Mouse (Mus musculus) midbrain, embryonic 15.5 days (tissue): Measurements from ENCODE around the gene Pkn3. TPM values are rescaled to one million over a fixed set of nuclear protein-coding genes. Genes with fewer than 3 reads are reported as not detected.
A peak's percentile ranks its signal among the peaks of the same experiment; 100 is the strongest.

Experiments used
- ATAC-seq: fragments of 200-750 bp; cut with Nextera tagmentation; replicated peaks from 2 replicates; pipeline ENCODE4 v1.8.0; 2017; ENCODE audit warnings: moderate TSS enrichment
- H3K27ac ChIP-seq: fragments of 300-500 bp; sonication (generic); 2 replicates; pipeline ENCODE4 v1.5.1; 2015; ENCODE audit warnings: mild to moderate bottlenecking, inconsistent platforms
- H3K27me3 ChIP-seq: fragments of 300-500 bp; sonication (generic); replicated peaks from 2 replicates; pipeline ENCODE4 v1.6.1; 2015; ENCODE audit warnings: inconsistent platforms
- H3K36me3 ChIP-seq: fragments of 300-500 bp; sonication (generic); replicated peaks from 2 replicates; pipeline ENCODE4 v1.6.1; 2015; ENCODE audit warnings: inconsistent platforms
- H3K4me1 ChIP-seq: fragments of 300-500 bp; sonication (generic); 2 replicates; pipeline ENCODE4 v1.6.1; 2015; ENCODE audit warnings: inconsistent platforms
- H3K4me2 ChIP-seq: fragments of 300-500 bp; sonication (generic); 2 replicates; pipeline ENCODE4 v1.6.1; 2015; ENCODE audit warnings: inconsistent platforms, mild to moderate bottlenecking, moderate library complexity
- H3K4me3 ChIP-seq: fragments of 300-500 bp; sonication (generic); 2 replicates; pipeline ENCODE4 v1.5.1; 2015; ENCODE audit warnings: mild to moderate bottlenecking, inconsistent platforms
- H3K9ac ChIP-seq: fragments of 300-500 bp; sonication (generic); 2 replicates; pipeline ENCODE4 v1.6.1; 2015; ENCODE audit warnings: mild to moderate bottlenecking, inconsistent platforms
- H3K9me3 ChIP-seq: fragments of 300-500 bp; sonication (generic); 2 replicates; pipeline ENCODE4 v1.6.1; 2016; ENCODE audit warnings: inconsistent platforms
- WGBS: fragments of 180-500 bp; shearing (Covaris S2); methylation state at CpG from one replicate; pipeline ENCODE4 v1.1.7; 2015; ENCODE audit warnings: mixed read lengths; 5-methylcytosine and 5-hydroxymethylcytosine counted together
- polyA plus RNA-seq: library from polyadenylated mRNA; unstranded; fragments of >200 nt; fragmentation: Nextera tagmentation; extraction: Ambion mirVana; gene quantifications from 2 replicates; pipeline ENCODE4 v1.2.1, GENCODE M21; 2015

Gene Pkn3
- polyA plus RNA-seq, 1 experiment from 2014 or later, result 1.8 TPM

DNA sequence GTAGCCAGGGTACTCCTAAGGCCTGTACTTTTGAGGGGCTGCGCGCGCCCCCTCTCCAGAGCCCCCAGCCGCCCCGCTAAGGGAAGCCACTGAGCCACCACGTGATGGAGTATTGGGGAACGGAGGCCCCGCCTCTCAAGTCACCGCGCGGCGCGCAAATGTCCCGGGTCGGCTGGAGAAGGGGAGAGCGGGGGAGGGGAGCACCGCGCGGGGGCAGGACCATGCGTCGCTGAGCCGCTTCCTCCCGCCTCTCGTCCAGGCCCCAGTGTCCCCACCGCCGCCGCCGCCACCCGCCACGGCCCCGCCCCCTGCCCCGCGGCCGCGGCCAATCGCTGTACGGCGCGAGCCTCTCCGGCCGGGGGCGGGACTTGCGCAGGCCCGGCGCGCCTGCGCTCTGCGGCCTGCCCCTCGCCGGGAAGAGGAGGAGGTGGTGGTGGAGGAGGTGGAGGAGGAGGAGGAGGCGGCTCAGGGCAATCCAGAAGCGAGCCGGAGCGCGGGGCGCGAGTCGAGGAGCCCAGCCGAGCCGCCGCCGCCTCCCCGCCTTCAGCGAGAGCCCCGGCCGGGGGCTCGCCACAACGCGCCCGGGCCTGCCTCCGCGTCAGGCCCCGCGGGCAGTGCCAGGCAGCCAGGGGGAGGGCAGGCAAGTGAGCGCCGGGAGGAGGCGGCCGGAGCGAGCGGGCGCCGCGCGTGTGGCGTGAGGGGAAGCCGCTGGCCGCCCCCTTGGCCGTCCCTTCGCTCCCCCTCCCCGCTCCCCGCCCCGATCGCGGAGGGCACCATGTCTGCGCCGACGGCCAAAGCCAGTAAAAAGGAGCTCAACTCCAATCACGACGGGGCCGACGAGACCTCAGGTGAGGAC lies 11.2 kb upstream of the Pkn3 start:
- Histone ChIP-seq H3K27me3 (no peaks in the 10 kb centered on the region), H3K4me3 (peak overlapping the region; percentile 71), H3K4me1 (peaks cover 38% of the 10 kb centered on the region), H3K36me3 (peaks cover 22% of the 10 kb centered on the region), H3K27ac (peak overlapping the region; percentile 99), H3K9me3 (no peaks in the 10 kb centered on the region), H3K4me2 (peak overlapping the region; percentile 77), H3K9ac (peak overlapping the region; percentile 96)
- WGBS, result under 1% methylated on average over 46 of the region's 101 CpGs
- peak; percentile 94 for ATAC-seq

DNA sequence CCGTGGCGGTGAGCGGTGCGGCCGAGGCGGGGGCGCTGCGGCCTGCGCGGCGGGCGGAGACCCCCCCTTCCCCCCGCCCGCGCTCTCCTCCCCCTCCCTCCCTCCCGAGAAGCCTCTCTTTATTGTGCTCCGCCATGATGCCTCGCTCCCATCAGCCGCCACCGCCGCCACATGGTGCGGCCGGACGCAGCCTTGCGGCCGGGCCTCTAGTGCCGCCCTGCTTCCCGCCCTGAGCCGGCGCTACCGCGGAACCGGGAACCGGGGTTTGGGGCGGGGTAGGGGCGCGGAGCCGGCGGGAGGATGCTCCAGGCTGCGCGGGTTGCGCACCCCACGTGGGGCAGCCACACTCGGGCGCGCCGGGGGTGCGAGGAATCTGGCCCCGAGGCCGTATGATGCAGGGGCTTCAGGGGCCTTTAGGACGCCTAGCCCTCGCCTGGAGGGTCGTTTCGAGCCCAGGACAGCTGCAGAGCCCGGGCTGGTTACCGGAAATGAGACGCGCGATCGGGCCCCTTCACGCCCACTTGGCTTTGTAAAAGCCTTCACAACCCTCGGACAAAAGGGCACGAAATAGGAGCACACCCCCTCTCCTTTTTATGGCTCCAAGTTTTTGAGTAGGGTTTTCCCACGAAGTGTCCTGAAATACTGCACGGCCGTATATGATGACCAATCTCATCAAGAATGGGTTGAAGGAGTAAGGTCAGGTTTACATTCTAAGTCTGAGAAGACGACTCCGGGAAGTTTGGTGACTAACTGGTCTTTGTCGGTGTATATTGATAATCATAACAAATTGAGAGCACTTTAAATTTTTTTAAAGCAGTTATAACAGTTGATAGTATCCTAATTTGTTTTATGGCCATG lies 10.2 kb upstream of the Pkn3 start:
- H3K27ac ChIP-seq, result peak overlapping the region; percentile 99
- peaks cover 31% of the 10 kb centered on the region for H3K4me1 ChIP-seq
- H3K36me3 ChIP-seq, result peaks cover 24% of the 10 kb centered on the region
- H3K4me2 ChIP-seq, result peak overlapping the region; percentile 60
- peak; percentile 40 for ATAC-seq
- peak overlapping the region; percentile 71 for H3K4me3 ChIP-seq
- under 1% methylated on average over 59 of the region's 69 CpGs for WGBS
- no peaks in the 10 kb centered on the region for H3K27me3 ChIP-seq
- peak overlapping the region; percentile 96 for H3K9ac ChIP-seq
- no peaks in the 10 kb centered on the region for H3K9me3 ChIP-seq

DNA sequence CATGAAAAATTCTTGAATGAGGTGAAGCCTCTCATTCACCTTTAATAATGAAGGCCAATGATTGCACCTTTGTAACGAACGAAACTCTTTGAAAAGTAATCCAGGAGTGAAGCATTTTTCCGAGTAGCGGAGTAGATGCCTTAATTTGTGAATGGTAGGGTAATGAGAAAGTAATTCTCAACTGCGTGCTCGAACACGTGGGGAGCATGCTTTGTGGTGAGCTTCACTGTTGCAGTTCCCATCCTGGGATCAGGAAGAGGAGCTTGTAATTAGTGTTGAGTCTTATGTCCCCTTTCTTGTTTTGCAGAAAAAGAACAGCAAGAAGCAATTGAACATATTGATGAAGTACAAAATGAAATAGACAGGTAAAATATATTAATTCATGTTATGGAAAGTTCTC lies 9.5 kb upstream of the Pkn3 start:
- no peak for ATAC-seq
- H3K9me3 ChIP-seq, result no peaks in the 10 kb centered on the region
- peak overlapping the region; percentile 71 for H3K4me3 ChIP-seq
- peak overlapping the region; percentile 60 for H3K4me2 ChIP-seq
- H3K36me3 ChIP-seq, result peaks cover 29% of the 10 kb centered on the region
- peaks cover 24% of the 10 kb centered on the region for H3K4me1 ChIP-seq
- peak overlapping the region; percentile 96 for H3K9ac ChIP-seq
- no peaks in the 10 kb centered on the region for H3K27me3 ChIP-seq
- 17% methylated on average over 7 of the region's 7 CpGs for WGBS
- no peak overlapping the region for H3K27ac ChIP-seq

DNA sequence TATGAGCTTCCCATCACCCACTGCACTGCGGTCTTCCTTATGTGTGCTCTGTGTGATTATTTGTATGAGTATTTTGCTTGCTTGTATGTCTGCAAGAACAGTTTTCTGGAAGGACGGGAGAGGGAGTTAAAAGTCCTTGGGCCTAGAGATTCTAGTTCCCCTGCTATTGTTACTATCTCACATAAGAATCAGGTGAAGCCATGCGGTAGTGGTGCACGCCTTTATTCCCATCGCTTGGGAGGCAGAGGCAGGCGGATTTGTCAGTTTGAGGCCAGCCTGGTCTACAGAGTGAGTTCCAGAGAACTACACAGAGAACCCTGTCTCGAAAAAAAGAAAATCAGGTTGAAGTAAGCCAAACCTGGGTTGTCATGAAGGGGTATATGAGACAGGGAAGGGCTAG lies 4.6 kb upstream of the Pkn3 start:
- ATAC-seq, result no peak
- H3K9ac ChIP-seq, result no peak overlapping the region
- WGBS, result 76% methylated on average over 7 of the region's 7 CpGs

DNA sequence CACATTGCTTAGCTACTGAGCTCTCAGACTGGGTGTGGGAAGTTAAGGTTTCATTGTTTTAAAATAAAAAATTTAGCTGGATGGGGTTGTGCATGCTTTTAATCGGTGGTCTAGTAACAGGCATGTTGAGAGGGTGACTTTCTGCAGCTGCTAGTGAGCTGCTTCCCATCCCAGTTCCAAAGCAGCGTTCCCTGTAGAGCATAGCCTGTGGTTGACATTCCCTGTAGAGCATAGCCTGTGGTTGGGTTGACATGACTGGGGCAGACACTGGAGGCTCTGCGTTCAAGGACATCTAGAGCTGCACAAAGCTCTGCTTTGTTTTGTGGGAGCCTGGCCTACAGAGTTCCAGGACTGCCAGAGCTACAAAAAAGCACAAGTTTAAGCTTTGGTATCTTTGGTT lies 4.2 kb upstream of the Pkn3 start:
- no peaks in the 10 kb centered on the region for H3K9me3 ChIP-seq
- H3K36me3 ChIP-seq, result peaks cover 29% of the 10 kb centered on the region
- H3K9ac ChIP-seq, result no peak overlapping the region
- peaks cover 17% of the 10 kb centered on the region for H3K4me1 ChIP-seq
- 69% methylated on average over 3 of the region's 3 CpGs for WGBS
- ATAC-seq, result no peak
- no peak overlapping the region for H3K27ac ChIP-seq
- H3K4me2 ChIP-seq, result no peak overlapping the region
- no peaks in the 10 kb centered on the region for H3K27me3 ChIP-seq
- no peak overlapping the region for H3K4me3 ChIP-seq

More for the DNA sequence above, 4.6 kb upstream of the Pkn3 start:
- peaks cover 29% of the 10 kb centered on the region for H3K36me3 ChIP-seq
- peaks cover 18% of the 10 kb centered on the region for H3K4me1 ChIP-seq
- no peak overlapping the region for H3K4me2 ChIP-seq
- H3K9me3 ChIP-seq, result no peaks in the 10 kb centered on the region
- H3K4me3 ChIP-seq, result no peak overlapping the region
- H3K27ac ChIP-seq, result no peak overlapping the region
- H3K27me3 ChIP-seq, result no peaks in the 10 kb centered on the region

DNA sequence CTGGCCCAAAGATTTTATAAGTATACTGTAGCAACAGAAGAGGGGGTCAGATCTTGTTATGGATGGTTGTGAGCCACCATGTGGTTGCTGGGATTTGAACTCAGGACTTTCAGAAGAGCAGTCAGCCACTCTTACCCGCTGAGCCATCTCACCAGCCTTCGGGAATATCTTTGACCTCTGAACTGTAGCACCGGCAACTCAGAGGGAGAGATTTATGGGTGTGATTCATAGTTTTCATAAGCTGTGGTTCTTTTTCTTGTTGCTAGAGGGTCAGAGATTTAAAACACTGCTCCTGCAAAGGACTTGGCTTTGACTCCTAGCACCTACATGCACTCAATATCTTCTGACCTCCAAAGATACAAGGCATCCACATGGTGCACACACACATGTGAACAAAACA lies 1.9 kb upstream of the Pkn3 start:
- Histone ChIP-seq H3K27me3 (no peaks in the 10 kb centered on the region), H3K36me3 (peaks cover 9% of the 10 kb centered on the region), H3K4me1 (peaks cover 12% of the 10 kb centered on the region), H3K9ac (no peak overlapping the region), H3K27ac (no peak overlapping the region), H3K4me2 (no peak overlapping the region), H3K9me3 (no peaks in the 10 kb centered on the region), H3K4me3 (no peak overlapping the region)
- no peak for ATAC-seq
- 90% methylated on average over 3 of the region's 3 CpGs for WGBS

DNA sequence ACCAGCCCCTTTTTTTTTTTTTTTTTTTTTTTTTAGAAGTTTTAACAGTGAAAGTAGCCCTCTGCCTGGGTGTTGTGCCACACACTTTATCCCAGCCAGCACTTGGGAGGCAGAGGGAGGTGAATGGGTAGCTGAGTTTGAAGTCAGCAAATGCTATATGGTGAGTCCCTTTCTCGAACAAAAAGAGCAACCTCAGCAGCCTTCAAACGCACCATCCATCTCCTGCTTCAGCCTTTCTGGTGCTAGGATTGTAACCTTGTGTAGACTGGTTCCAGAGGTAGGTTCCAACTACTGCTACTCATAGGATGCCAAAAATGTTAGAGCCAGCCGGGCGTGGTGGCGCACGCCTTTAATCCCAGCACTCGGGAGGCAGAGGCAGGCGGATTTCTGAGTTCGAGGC lies 1.0 kb upstream of the Pkn3 start:
- no peak overlapping the region for H3K27ac ChIP-seq
- H3K9ac ChIP-seq, result no peak overlapping the region
- H3K4me2 ChIP-seq, result no peak overlapping the region
- H3K4me1 ChIP-seq, result peaks cover 12% of the 10 kb centered on the region
- no peak overlapping the region for H3K4me3 ChIP-seq
- peaks cover 8% of the 10 kb centered on the region for H3K36me3 ChIP-seq
- no peak for ATAC-seq
- WGBS, result 93% methylated on average over 9 of the region's 9 CpGs
- H3K9me3 ChIP-seq, result no peaks in the 10 kb centered on the region
- no peaks in the 10 kb centered on the region for H3K27me3 ChIP-seq

DNA sequence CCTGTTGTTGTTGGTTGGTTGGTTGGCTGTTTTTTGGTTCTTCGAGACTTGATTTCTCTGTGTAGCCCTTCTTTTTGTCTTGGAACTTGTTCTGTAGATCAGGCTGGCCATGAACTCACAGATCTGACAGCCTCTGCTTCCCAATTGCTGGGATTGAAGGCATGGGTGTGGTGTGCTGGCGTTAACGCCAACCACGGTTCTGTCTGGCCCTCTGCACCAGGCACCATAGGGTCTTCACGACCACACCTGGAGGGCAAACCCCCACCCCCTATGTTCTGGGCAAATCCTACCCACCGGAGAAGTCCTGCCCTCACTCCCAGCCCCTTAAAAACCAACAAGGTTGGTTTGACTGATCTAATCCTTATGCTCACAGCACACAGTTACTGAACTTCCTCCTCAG lies 525 bp upstream of the Pkn3 start:
- Histone ChIP-seq H3K27ac (no peak overlapping the region), H3K9me3 (no peaks in the 10 kb centered on the region), H3K4me3 (peak overlapping the region; percentile 43), H3K9ac (no peak overlapping the region; the same call in 1 of the 2 replicates), H3K36me3 (peaks cover 6% of the 10 kb centered on the region), H3K4me1 (peaks cover 12% of the 10 kb centered on the region), H3K4me2 (peak overlapping the region; percentile 91), H3K27me3 (no peaks in the 10 kb centered on the region)
- ATAC-seq, result 0 out of 2 replicates have a peak, but pooled peaks have one; percentile 19
- WGBS, result 73% methylated on average over 6 of the region's 6 CpGs

DNA sequence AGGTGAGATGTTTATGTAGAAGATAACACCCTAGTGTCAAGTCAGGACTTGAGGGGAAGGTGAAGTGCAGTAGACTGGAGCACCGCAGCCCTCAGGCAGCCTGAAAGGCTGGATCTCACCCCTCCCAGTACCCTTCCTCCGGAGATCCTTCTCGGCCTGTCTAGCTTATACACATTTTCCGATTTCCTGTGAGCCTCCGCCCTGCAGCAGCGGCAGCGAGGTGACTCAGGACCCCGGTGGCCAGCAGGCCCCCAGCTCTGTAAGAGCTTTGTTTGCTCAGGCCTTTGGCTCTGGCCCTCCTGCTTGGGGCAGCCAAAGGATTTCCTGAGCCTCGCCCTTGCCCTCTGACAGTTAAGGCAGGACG lies 847 bp downstream of the Pkn3 start:
- Histone ChIP-seq H3K4me3 (no peak overlapping the region; the same call in 1 of the 2 replicates), H3K9ac (no peak overlapping the region)

DNA sequence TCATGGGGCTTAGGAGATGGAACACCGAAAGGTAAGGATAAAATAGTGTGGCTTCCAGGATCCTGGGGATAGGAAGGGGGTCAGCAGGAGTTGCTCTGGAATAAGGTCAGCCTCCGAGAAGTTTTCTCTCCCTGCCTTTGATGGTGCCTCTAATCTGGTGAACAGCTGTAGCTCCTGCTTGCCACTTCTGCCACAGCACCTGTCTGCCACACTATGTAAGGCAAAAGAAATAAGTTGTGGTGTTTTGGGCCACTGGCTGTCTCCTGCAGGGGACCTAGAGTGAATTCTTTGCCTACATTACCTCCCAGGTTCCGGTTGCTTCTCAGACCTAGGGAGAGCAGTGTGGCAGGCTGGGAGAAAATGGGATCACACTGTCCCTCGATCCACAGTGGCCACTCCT lies 1.3 kb downstream of the Pkn3 start:
- H3K36me3 ChIP-seq, result no peaks in the 10 kb centered on the region
- H3K4me1 ChIP-seq, result peaks cover 12% of the 10 kb centered on the region
- no peak overlapping the region for H3K4me3 ChIP-seq
- no peaks in the 10 kb centered on the region for H3K9me3 ChIP-seq
- H3K9ac ChIP-seq, result no peak overlapping the region
- no peak overlapping the region for H3K4me2 ChIP-seq
- no peak overlapping the region for H3K27ac ChIP-seq
- no peaks in the 10 kb centered on the region for H3K27me3 ChIP-seq
- no peak for ATAC-seq
- 67% methylated on average over 4 of the region's 4 CpGs for WGBS

More for the DNA sequence above, 847 bp downstream of the Pkn3 start:
- Histone ChIP-seq H3K27ac (no peak overlapping the region), H3K27me3 (no peaks in the 10 kb centered on the region), H3K4me2 (no peak overlapping the region), H3K36me3 (no peaks in the 10 kb centered on the region), H3K9me3 (no peaks in the 10 kb centered on the region), H3K4me1 (peaks cover 12% of the 10 kb centered on the region)
- ATAC-seq, result no peak
- WGBS, result 22% methylated on average over 10 of the region's 10 CpGs

DNA sequence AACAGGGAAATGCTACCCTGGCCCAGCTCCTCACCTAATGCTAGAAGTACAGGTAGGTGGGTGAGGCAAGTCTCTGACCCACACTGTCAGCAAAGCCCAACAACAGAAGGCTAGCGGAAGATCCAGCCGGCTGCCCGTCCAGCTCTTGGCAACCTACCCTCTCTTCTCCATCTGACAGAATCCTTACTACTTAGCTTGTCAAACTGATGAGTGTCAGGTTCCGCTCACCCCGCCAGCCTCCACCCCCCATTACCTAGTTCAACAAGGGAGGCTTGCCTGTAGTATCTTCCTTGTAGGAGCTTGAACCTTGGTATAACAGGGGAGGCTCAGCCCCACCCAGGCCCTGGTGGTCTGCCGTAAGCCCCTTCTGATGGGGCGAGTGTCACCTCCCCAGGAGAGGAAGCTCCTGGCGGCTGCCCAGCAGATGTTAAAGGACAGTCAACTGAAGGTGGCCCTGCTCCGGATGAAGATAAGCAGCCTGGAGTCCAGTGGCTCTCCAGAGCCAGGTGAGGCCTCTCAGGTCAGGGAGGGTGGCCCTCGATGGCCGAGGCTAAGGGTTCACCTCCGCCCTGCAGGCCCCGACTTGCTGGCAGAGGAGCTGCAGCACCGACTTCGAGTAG lies 2.8 kb downstream of the Pkn3 start:
- Histone ChIP-seq H3K27ac (no peak overlapping the region), H3K4me3 (no peak overlapping the region), H3K9me3 (no peaks in the 10 kb centered on the region), H3K9ac (no peak overlapping the region), H3K4me2 (no peak overlapping the region), H3K4me1 (peaks cover 18% of the 10 kb centered on the region), H3K27me3 (no peaks in the 10 kb centered on the region), H3K36me3 (no peaks in the 10 kb centered on the region)
- no peak for ATAC-seq
- WGBS, result 93% methylated on average over 15 of the region's 15 CpGs

DNA sequence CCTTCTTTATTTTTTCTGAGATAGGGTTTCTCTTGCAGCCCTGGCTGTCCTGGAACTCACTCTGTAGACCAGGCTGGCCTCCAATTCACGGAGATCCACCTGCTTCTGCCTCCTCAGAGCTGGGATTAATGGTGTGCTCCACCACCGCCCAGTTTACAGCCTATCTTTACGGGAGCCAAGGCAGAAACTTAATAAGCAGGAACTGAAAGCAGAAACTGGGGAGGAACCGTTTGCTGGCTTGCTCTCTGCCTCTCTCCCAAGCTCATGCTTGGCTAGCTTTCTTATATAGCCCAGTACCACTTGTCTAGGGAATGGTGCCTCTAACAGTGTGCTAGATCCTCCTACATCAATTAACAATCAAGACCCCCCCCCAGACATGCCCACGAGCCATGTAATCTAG lies 6.6 kb downstream of the Pkn3 start:
- ATAC-seq, result no peak
- H3K4me1 ChIP-seq, result peaks cover 6% of the 10 kb centered on the region; the same call in 1 of the 2 replicates
- 59% methylated on average over 5 of the region's 5 CpGs for WGBS
- H3K36me3 ChIP-seq, result no peaks in the 10 kb centered on the region
- no peaks in the 10 kb centered on the region for H3K9me3 ChIP-seq
- H3K27me3 ChIP-seq, result no peaks in the 10 kb centered on the region
- no peak overlapping the region for H3K4me3 ChIP-seq
- H3K27ac ChIP-seq, result no peak overlapping the region
- 0 out of 2 replicates have a peak overlapping the region, but pooled peaks have one; percentile 17 for H3K9ac ChIP-seq
- peak overlapping the region; percentile 42 for H3K4me2 ChIP-seq
